Mouse (Mus musculus): Measurements from ENCODE around the gene Apoc2.

The Apoc2 gene

GRCm38 (mm10) chr7:19676662-19677061 is 1.1 kb downstream of the Apoc2 start:
- DNase-seq = peak in 1 of 2 experiments; percentile 24

GRCm38 (mm10) chr7:19675824-19676223 is 1.9 kb downstream of the Apoc2 start:
- no peak for DNase-seq

- DNase-seq = peak; percentile 26 to 35
These were observed 4.5 kb downstream of the Apoc2 start for GRCm38 (mm10) chr7:19673083-19673699.

GRCm38 (mm10) chr7:19671511-19671910 is 6.2 kb downstream of the Apoc2 start:
- DNase-seq = no peak

GRCm38 (mm10) chr7:19668947-19669721 is 8.6 kb downstream of the Apoc2 start:
- peak; percentile 97 to 98 for DNase-seq

- no peak for DNase-seq
These were observed 10.3 kb downstream of the Apoc2 start for GRCm38 (mm10) chr7:19667434-19667833.

GRCm38 (mm10) chr7:19666750-19667149 is 11.0 kb downstream of the Apoc2 start:
- DNase-seq = peak in 1 of 2 experiments; percentile 32

- peak; percentile 99 for DNase-seq
These were observed 12.5 kb downstream of the Apoc2 start, which contains the start of gene Clptm1 for GRCm38 (mm10) chr7:19664955-19665841. Clptm1 (minus strand) TSS chr7:19665033.

- no peak for DNase-seq
These were observed 13.2 kb downstream of the Apoc2 start for GRCm38 (mm10) chr7:19664455-19664954.

- DNase-seq = peak; percentile 21 to 28
These were observed 13.8 kb downstream of the Apoc2 start for GRCm38 (mm10) chr7:19663940-19664339.

- no peak for DNase-seq
These were observed 25.1 kb downstream of the Apoc2 start for GRCm38 (mm10) chr7:19652614-19653013.

- DNase-seq = no peak
These were observed 26.5 kb downstream of the Apoc2 start for GRCm38 (mm10) chr7:19651063-19651786.

GRCm38 (mm10) chr7:19641223-19641622 is 36.5 kb downstream of the Apoc2 start:
- DNase-seq = no peak

GRCm38 (mm10) chr7:19635074-19635827 is 42.5 kb downstream of the Apoc2 start:
- DNase-seq = no peak

- no peak for DNase-seq
These were observed 43.1 kb downstream of the Apoc2 start for GRCm38 (mm10) chr7:19634591-19634990.

GRCm38 (mm10) chr7:19633855-19634254 is 43.9 kb downstream of the Apoc2 start:
- no peak for DNase-seq

- no peak for DNase-seq
These were observed 44.5 kb downstream of the Apoc2 start for GRCm38 (mm10) chr7:19633197-19633596.

GRCm38 (mm10) chr7:19632720-19633119 is 45.0 kb downstream of the Apoc2 start:
- no peak for DNase-seq

GRCm38 (mm10) chr7:19632275-19632674 is 45.5 kb downstream of the Apoc2 start:
- DNase-seq = no peak

- DNase-seq = peak; percentile 98
These were observed 48.4 kb downstream of the Apoc2 start, which contains the start of gene Relb for GRCm38 (mm10) chr7:19629361-19629734. Relb (minus strand) TSS chr7:19629438.
